Mouse (Mus musculus) right cerebral cortex, adult 18-20 months (tissue): ENCODE results near the gene Lrrc10.
A peak's percentile ranks its signal among the peaks of the same experiment; 100 is the strongest.

Source experiments
- DNase-seq: peaks from one replicate; pipeline ENCODE4 v3.0.0; 2022; ENCODE audit warnings: mixed read lengths

Gene Lrrc10

GRCm38 (mm10) chr10:117049253-117049652 is 4.1 kb downstream of the Lrrc10 start:
- DNase-seq = no peak

- DNase-seq = no peak
Measured at GRCm38 (mm10) chr10:117049961-117050597, 4.9 kb downstream of the Lrrc10 start.

GRCm38 (mm10) chr10:117055668-117056067 is 10.5 kb downstream of the Lrrc10 start:
- DNase-seq = no peak

- no peak for DNase-seq
Measured at GRCm38 (mm10) chr10:117062894-117063253, 17.7 kb downstream of the Lrrc10 start.

GRCm38 (mm10) chr10:117063254-117064021 is 18.3 kb downstream of the Lrrc10 start, which contains the start of gene Cct2:
Gene Cct2 (minus strand): TSS chr10:117063814.
- peak; percentile 92 for DNase-seq

- DNase-seq = no peak
Measured at GRCm38 (mm10) chr10:117064076-117064475, 18.9 kb downstream of the Lrrc10 start.

GRCm38 (mm10) chr10:117069109-117069508 is 24.0 kb downstream of the Lrrc10 start:
- DNase-seq = no peak

- DNase-seq = no peak
Measured at GRCm38 (mm10) chr10:117072191-117072888, 27.2 kb downstream of the Lrrc10 start.

- DNase-seq = no peak
Measured at GRCm38 (mm10) chr10:117073176-117073575, 28.0 kb downstream of the Lrrc10 start.

- DNase-seq = no peak
Measured at GRCm38 (mm10) chr10:117078284-117078683, 33.1 kb downstream of the Lrrc10 start.

GRCm38 (mm10) chr10:117081326-117081725 is 36.2 kb downstream of the Lrrc10 start:
- DNase-seq = no peak

GRCm38 (mm10) chr10:117081914-117082359 is 36.8 kb downstream of the Lrrc10 start:
- DNase-seq = no peak

- no peak for DNase-seq
Measured at GRCm38 (mm10) chr10:117089628-117090027, 44.5 kb downstream of the Lrrc10 start.

GRCm38 (mm10) chr10:117094504-117095329 is 49.6 kb downstream of the Lrrc10 start:
- DNase-seq = no peak

- no peak for DNase-seq
Measured at GRCm38 (mm10) chr10:117096096-117096495, 51.0 kb downstream of the Lrrc10 start.
